Mouse (Mus musculus) embryo, embryonic 11 days (tissue): ENCODE measurements around the gene Eml2.

Source experiments
- DNase-seq: peaks from one replicate; pipeline ENCODE4 v3.0.0-alpha.2; 2015

Gene Eml2

GRCm38 (mm10) chr7:19163752-19164151, 12.5 kb upstream of the Eml2 start:
- no peak for DNase-seq

GRCm38 (mm10) chr7:19164189-19164588, 12.0 kb upstream of the Eml2 start:
- DNase-seq = peak; percentile 54

- DNase-seq = peak; percentile 62
Measured at GRCm38 (mm10) chr7:19164978-19165377, 11.2 kb upstream of the Eml2 start.

- peak; percentile 31 for DNase-seq
Measured at GRCm38 (mm10) chr7:19165656-19166423, 10.4 kb upstream of the Eml2 start, which contains the start of gene Gipr. Gipr (minus strand) TSS chr7:19166127.

GRCm38 (mm10) chr7:19166990-19167389, 9.2 kb upstream of the Eml2 start:
- no peak for DNase-seq

GRCm38 (mm10) chr7:19169506-19169905, 6.7 kb upstream of the Eml2 start:
- no peak for DNase-seq

GRCm38 (mm10) chr7:19170142-19170541, 6.1 kb upstream of the Eml2 start:
- DNase-seq = peak; percentile 10

GRCm38 (mm10) chr7:19171831-19172230, 4.4 kb upstream of the Eml2 start:
- no peak for DNase-seq

GRCm38 (mm10) chr7:19172874-19173273, 3.3 kb upstream of the Eml2 start:
- peak; percentile 94 for DNase-seq

- DNase-seq = no peak
Measured at GRCm38 (mm10) chr7:19176516-19176947, 311 bp downstream of the Eml2 start.

GRCm38 (mm10) chr7:19177216-19177615, 995 bp downstream of the Eml2 start:
- DNase-seq = no peak

GRCm38 (mm10) chr7:19178035-19178434, 1.8 kb downstream of the Eml2 start:
- no peak for DNase-seq

GRCm38 (mm10) chr7:19178443-19179092, 2.3 kb downstream of the Eml2 start:
- DNase-seq = peak; percentile 81

- DNase-seq = peak; percentile 90
Measured at GRCm38 (mm10) chr7:19179173-19179572, 3.0 kb downstream of the Eml2 start.

- DNase-seq = no peak
Measured at GRCm38 (mm10) chr7:19179936-19180335, 3.7 kb downstream of the Eml2 start.

- peak; percentile 79 for DNase-seq
Measured at GRCm38 (mm10) chr7:19180862-19181429, 4.7 kb downstream of the Eml2 start.

- no peak for DNase-seq
Measured at GRCm38 (mm10) chr7:19184250-19184649, 8.0 kb downstream of the Eml2 start.

GRCm38 (mm10) chr7:19184758-19185157, 8.5 kb downstream of the Eml2 start:
- DNase-seq = no peak

- no peak for DNase-seq
Measured at GRCm38 (mm10) chr7:19194676-19195075, 18.5 kb downstream of the Eml2 start.

- peak; percentile 30 for DNase-seq
Measured at GRCm38 (mm10) chr7:19196676-19197075, 20.5 kb downstream of the Eml2 start.

GRCm38 (mm10) chr7:19197985-19198384, 21.8 kb downstream of the Eml2 start:
- DNase-seq = no peak

- DNase-seq = no peak
Measured at GRCm38 (mm10) chr7:19201660-19202059, 25.4 kb downstream of the Eml2 start.

- DNase-seq = no peak
Measured at GRCm38 (mm10) chr7:19202065-19202850, 26.0 kb downstream of the Eml2 start.
